Mouse (Mus musculus) adipose tissue, adult 10 weeks (tissue): ENCODE data around the gene Olfr987. TPM values are rescaled to one million over a fixed set of nuclear protein-coding genes. Genes with fewer than 3 reads are reported as not detected.

Experiments used
- polyA plus RNA-seq: library from polyadenylated mRNA; stranded (reverse); fragments of 350-450 nt; fragmentation: Illumina TruSeq; extraction: RNeasy Lipid Tissue Mini Kit (QIAGEN cat#74804); gene quantifications from one replicate; pipeline ENCODE4 v1.2.3, GENCODE M21; 2014; ENCODE audit warnings: low read depth, low replicate concordance

The Olfr987 gene
- polyA plus RNA-seq: not detected

DNA sequence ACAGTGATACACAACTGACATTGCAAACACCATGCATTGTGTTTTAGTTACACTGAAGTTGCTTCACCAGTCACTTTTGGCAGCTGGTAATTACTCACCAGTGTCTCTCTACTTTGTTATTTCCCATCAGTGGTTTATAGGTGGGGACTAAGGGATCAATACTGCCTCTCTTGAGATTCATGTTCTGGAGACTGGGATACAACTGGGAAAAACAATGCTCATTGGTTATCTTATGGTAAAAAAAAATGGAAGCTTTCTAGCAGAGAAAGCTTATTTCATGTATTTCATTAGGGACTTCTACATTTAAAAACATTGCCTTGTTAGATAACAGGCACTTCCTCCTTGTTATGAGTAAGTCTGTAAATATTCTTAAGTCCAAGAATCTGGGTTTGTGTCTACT, at the start of gene Olfr987:
Gene Olfr987 (minus strand): TSS at position 101 of the 400 bp plus-strand sequence.

DNA sequence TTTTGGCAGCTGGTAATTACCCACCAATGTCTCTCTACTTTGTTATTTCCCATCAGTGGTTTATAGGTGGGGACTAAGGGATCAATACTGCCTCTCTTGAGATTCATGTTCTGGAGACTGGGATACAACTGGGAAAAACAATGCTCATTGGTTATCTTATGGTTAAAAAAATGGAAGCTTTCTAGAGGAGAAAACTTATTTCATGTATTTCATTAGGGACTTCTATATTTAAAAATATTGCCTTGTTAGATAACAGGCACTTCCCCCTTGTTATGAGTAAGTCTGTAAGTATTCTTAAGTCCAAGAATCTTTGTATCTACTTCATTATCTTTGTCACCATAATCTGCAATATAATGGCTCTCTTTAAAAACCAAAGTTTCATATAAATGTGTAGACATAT, 24.0 kb upstream of the Olfr987 start, which contains the start of gene Olfr988:
Gene Olfr988 (minus strand): TSS at position 101 of the 400 bp plus-strand sequence.

Other genes starting within 250 kb of the Olfr987 start
- 8.9 TPM for gene Aplnr, start 203.1 kb downstream of the Olfr987 start, polyA plus RNA-seq
- gene Lrrc55, start 142.1 kb downstream of the Olfr987 start, polyA plus RNA-seq: 0.22 TPM
- not detected for gene Olfr988, start 23.9 kb upstream of the Olfr987 start, polyA plus RNA-seq
- gene Olfr992, start 70.2 kb upstream of the Olfr987 start, polyA plus RNA-seq: not detected
- gene Olfr993, start 75.6 kb upstream of the Olfr987 start, polyA plus RNA-seq: not detected
- not detected for gene Olfr994, start 97.1 kb upstream of the Olfr987 start, polyA plus RNA-seq
- gene Olfr995, start 104.3 kb upstream of the Olfr987 start, polyA plus RNA-seq: not detected
- not detected for gene 4833423E24Rik, start 179.7 kb upstream of the Olfr987 start, polyA plus RNA-seq
- gene Olfr996, start 239.9 kb upstream of the Olfr987 start, polyA plus RNA-seq: not detected
- not detected for gene Olfr998, start 249.6 kb upstream of the Olfr987 start, polyA plus RNA-seq